Mouse (Mus musculus) small intestine, adult 2 months (tissue): ENCODE results near the gene Osm.

Experiments
- CTCF ChIP-seq: fragments of 200-500 bp; IDR thresholded peaks from 2 replicates; pipeline ENCODE4 v1.5.1; 2012; ENCODE audit warnings: low read depth, mild to moderate bottlenecking, control low read depth, inconsistent platforms, low read length, moderate library complexity, mixed read lengths; ENCODE audit not compliant: insufficient replicate concordance, insufficient read length; ENCODE audit errors: extremely low read depth
- POLR2A ChIP-seq: fragments of 200-500 bp; IDR thresholded peaks from 2 replicates; pipeline ENCODE4 v1.6.1; 2012; ENCODE audit warnings: low read depth, mild to moderate bottlenecking, control low read depth, inconsistent platforms, low read length, moderate library complexity

- TF ChIP-seq CTCF = no peak
- TF ChIP-seq POLR2A = no peak
Observed at GRCm38 (mm10) chr11:4206563-4206962, 29.7 kb upstream of the Osm start.
